Mouse (Mus musculus): Measurements from ENCODE around the gene Parp4.

Gene Parp4

DNA sequence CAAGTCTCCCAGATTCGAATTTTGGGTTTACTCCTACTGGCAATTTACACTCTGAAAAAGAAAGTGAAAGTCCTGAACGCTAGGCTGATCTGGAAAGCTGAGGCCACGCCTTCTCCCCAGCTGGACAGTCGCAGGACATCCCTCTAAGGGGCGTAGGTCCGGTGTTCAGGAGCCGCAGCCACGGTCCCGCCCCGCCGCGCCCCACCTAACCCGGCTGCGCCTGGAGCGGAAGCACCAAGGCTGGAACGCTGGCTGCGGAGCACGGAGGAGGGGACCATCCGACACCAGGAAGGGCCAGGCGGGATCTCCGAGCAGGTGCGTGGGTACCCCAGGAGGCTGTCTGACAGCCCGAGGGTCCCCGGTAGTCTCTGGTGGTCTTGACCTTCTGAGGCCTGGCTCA, at the start of gene Parp4, which contains the start of gene Cenpj:
Parp4 (plus strand) TSS at position 204 of the 400 bp plus-strand sequence.
Cenpj (minus strand) TSS at position 10 of the 400 bp plus-strand sequence.
- in situ Hi-C loops (cut with MboI) = no loop called here

DNA sequence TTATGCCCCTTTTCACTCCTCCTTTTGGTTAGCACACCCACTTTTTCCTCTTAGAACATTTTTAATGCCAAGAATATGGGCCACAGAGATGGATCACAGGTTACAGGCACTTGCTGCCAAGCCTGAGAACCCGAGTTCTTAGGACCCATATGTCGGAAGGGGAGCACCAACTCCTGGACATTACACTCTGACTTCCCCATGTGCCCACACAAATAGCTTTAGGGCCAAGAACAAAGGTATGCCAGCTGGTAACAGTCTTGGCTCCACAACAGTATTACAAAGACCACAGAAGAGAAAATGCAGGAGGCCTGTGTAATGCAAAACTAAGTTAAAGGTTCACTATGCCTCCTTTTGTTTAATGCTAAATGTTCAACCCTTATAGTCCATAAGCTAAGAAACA, 44.6 kb upstream of the Parp4 start:
- in situ Hi-C loops (cut with MboI) = no loop called here

DNA sequence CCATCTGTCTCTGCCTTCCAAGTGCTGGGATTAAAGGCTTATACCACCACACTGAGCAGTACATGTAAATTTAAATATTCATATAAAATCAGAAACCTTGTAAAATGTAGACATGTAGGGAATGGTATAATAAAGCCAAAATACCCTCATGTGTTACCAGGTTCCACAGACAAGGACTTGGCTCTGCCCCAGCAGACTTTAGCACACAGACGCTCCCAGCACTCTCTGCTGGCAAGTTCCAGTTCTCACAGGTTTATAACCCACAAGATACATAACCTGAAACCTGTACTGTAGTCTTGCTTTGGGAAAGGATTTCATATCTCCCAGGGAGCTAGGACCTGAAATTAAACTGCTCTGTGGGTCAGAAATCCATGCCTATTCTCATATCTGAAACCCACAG, 30.5 kb upstream of the Parp4 start:
- in situ Hi-C loops (cut with MboI) = no loop called here

DNA sequence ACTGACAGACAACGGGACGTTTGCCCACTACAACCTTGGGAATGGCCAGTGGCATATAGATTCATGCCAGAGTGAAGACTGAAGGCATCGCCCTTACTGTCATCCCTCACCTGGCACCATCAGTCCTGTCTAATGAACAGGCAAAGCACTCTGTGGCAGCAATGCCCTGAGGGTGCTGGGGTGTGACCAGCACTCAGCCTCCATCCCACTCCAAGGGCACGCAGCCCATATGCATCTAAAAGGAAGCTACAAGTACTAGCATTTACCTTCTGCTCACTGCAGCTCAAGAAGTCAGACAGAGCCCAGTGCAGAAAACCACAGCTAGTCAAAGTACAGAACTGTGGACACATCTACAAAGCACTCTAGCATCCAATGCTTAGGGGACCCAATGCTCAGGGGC, 29.9 kb upstream of the Parp4 start:
- in situ Hi-C loops (cut with MboI) = no loop called here

DNA sequence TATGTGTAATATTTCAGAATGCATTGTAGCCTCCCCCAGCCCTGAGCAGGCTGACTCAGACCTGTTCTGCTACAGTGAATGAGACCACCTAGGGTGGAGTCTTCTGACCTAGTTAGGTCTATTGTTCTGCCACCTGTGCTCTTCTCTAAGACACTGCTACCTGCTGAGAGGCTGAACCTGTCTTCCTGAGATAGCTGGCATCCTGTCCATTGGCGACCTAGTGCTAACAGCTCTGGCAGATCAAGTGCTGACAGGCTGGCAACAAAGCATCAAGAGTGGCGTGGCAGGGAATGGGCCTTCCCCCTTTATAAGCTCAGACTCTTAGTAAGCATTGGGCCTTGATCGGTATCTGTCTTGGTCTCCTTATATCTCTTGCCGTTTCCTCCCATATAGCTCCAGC, 24.5 kb upstream of the Parp4 start:
- in situ Hi-C loops (cut with MboI) = no loop called here

DNA sequence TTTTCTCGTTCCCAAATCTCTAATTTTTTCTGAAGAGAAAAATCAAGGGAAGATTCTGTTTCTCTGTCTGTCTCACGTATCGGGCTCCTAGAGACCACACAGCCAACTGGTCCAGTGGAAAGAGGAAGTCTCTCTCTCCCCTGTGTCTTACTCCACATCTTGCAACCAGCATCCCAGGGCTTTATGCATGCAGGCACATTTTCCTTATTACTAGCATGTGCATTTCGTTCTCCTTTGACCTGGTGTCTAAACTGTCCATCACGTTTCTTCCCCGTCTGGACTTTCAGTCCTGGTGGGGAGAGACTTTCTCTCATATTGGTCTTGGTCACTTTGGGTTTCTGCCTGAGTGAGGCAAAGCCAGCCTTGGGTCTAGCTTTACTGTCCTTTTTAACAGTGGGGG, 22.5 kb upstream of the Parp4 start:
- in situ Hi-C loops (cut with MboI) = no loop called here

DNA sequence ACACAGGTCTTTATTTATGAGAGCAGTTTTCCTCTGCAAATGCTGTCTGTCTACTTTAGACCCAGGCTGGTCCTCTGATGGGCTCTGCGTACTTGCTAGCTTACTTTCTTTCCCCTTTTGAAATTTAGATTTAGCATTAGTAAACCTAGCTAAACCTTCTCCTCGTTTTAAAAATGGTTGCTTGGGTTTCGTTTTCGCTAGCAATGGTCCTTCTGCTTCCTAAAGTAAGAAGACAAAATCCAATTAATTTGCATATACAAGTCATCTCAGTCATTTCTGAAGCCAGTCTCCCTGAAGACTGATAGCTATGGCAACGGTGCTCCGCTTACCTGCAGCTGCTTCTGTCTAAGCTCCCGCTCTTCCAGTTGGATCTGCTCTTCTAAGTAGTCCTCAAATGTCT, 22.1 kb upstream of the Parp4 start:
- in situ Hi-C loops (cut with MboI) = no loop called here

DNA sequence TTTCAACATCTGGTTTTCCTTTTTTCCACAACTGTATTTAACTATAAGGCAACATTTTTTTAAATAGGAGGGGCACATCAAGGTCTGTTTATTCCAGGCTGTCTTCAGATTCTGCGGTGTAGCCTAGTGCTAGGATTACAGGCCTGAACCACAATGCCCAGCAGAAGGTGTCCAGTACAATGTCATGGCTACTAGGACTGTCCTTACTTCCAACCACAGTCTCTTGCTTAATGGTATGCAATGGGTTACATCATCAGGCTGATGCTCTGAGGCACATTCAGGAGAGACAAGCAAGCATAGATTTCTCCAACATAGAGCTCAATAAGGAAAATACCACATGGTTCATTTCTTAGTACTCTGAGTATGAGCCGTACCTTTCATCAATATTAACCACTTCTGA, 20.7 kb upstream of the Parp4 start:
- in situ Hi-C loops (cut with MboI) = no loop called here

DNA sequence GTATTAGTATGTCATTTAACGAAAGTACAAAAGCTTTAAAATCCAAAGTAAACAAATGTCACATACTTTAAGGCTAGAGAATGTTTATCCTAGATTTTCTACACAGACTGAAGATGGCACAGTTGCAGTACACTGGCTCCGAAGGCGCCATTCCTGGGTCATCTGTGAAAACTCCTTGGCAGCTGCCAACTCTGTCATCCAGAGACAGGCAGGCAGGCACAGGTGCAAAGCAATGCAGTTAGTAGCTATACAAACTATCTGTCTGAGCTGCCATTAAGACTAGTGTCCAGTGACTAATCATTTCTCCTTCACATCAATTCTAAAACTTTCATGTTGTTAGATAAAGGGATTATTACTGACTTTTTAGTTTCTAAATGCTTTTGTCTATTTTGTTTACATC, 16.3 kb upstream of the Parp4 start:
- in situ Hi-C loops (cut with MboI) = no loop called here

DNA sequence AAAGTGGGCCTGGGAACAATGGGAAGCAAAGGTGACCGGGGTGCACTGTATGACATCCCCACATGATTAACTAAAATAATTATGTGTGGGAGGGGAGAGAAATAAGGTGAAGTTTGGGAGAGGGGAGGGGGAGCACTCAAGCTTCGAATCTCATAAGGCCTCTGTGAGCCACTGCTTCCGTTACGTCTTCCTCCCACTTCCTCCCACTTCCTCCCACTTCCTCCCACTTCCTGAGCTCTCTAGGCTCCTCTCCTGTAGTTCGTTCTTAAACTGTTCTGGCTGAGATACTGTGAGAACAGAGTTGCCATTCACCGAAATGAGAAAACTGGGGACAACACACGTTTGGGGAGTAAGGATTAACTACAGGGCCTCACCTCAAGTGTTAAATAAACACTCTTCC, 7.9 kb upstream of the Parp4 start:
- in situ Hi-C loops (cut with MboI) = no loop called here

DNA sequence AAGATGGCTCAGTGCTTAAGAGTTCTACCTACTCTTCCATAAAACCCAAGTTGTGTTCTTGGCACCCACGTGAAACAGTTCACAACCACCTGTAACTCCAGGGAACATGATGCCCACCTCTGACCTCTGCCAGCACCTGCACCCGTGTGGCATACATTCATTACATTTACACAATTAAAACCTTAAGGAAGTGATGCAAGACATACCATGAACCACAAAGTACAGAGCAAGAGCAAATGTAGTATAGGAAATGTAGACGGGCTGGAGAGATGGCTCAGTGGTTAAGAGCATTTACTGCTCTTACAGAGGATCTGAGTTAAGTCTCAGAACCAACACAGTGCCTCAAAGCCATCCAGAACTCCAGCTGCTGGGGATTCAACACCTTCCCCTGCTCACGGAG, 6.4 kb upstream of the Parp4 start:
- in situ Hi-C loops (cut with MboI) = no loop called here

DNA sequence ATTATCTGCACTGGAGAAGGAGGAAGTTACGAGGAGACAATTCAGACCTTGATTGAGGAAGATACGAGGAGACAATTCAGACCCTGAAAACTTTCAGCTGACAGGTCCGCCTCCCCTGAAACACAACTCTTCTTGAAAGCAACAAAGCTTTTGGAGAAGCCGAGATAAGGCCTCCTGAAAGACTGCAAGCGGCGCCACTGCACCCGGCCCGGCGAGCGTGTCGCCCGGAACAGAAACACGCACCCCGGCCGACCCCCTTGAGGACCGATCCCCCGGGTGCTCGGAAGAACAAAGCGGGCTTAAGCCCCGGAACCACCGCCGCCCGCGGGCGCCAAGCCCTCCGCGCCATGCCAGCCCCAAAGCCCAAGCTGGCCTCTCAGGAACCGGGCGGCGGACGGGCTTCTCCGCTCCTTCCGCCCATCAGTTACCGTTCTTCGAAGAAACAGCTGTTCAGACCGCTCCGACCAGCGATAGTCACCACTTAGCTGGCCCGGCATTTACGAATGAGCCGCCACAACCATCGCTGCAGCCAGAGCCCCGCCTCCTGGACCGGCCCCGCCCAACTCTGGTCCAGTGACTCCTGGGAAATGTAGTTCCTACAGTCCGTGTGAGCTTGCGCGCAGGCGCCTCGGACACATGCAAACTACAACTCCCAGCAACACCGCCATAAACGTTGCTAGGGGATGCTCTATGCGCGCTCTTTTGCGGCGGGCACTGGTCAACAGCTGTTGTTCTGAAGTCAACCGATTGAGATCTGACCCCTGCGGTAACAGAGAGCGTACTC, 3.9 kb upstream of the Parp4 start:
- in situ Hi-C loops (cut with MboI) = no loop called here

DNA sequence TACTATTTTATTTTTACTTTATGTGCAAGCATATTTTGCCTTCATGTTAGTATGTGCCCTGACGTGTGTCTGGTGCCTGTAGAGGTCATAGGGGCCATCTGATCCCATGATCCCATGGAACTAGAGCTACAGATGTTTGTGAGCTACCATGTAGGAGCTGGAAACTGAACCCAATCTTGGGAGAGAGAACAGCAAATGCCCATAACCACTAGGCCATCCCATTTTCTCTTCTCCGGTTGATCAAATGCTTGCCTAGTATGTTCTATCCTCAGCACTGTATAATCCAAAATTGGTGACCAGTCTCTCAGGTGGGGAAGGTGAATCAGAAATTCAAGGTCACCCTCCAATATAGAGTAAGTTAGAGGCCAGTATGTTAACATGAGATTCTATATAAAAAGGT, 2.9 kb upstream of the Parp4 start:
- in situ Hi-C loops (cut with MboI) = no loop called here

DNA sequence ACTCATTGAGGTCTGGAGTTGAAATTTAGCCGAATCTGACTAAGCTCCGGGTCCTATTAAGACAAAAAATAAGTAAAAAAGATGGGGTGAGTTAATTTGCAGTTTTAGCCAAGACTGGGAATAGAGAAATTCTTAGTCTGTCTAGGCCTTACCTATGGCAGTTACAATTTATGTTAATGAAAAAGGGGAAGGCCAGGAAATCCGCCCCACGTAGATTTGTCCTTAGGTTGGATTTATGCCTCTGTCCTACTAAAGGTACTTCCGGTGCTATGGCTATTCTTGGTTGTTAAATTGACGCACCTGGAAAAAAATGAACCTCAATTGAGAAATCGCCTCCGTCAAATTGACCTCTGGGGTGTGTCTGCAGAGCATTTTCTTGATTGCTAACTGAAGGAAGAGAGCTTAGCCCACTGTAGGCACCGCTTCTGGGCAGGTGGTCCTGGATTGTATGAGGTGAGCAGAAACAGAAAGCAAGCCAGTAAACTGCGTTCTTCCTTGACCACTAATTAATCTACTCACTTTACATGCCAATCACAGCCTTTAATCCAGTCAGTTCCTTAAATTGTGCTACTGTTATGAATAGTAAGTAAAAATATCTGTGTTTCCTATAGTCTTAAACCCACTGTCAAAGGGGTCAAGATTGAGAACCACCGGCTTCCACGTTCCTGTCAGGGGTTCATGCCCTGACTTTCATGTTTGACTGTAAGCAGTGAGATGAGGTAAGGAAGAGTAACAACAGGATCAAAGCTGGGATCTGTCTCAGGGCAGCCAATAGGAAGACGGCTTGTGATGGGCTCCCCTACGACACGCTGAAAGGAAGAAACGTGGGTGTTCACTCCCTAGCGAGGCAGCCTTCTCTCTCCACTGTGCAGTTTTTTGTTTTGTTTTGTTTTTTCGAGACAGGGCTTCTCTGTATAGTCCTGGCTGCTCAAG, 816 bp downstream of the Parp4 start:
- in situ Hi-C loops (cut with MboI) = no loop called here

DNA sequence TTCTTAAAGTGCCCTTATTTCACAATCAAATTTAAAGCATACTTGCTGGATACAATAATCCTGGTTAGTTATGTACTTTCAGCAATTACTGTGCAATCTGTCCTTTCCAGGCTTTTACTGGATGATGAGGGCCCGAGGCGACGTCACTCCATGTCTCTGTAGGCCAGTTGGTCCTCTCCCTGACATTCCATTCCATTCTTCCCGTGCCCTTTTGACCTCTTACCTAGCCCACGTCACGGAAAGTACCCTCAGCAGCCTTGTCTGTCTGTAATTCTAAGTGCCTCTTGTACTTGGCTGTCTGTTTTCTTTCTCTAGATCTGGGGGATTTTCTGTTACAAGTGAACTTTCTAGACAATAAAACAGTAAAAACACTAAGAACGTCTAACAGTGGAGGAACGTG, 3.6 kb downstream of the Parp4 start:
- in situ Hi-C loops (cut with MboI) = no loop called here

DNA sequence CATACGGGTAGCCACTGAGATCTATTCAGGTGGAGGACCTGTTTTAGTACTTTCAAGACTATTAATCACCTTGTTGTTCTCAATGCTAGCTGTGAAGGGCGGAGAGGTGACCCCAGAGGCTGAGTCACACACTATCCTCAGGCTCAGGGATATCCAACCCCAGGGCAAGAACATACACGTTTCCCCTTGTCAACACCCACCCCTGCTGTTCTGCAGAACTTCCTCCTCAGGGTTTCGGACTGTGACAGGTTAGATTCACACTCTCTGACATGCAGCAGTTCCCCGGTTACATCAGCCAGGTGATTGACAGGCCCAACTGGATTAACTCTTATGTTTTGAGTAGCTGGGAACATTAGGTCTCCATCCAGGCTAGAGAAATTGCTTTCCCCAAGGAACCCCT, 5.7 kb downstream of the Parp4 start:
- in situ Hi-C loops (cut with MboI) = no loop called here

DNA sequence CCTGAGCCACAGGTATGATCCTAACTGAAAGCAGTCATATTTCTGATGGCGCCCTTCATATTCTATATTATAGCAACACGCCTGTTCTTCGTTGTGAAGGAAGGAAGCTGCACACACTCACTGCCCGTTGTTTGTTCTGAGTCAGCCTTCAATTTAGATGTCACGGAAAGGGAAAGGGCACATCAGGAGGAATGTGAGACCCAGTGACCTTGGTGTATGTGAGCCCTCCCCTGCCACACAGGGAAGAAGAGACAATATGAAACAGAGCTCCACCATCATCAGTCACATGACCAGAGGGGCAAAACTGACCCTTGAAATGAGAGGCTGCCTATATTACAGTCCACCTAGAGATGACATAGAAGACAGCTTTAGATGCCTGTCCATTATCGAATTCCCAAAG, 6.9 kb downstream of the Parp4 start:
- in situ Hi-C loops (cut with MboI) = no loop called here

DNA sequence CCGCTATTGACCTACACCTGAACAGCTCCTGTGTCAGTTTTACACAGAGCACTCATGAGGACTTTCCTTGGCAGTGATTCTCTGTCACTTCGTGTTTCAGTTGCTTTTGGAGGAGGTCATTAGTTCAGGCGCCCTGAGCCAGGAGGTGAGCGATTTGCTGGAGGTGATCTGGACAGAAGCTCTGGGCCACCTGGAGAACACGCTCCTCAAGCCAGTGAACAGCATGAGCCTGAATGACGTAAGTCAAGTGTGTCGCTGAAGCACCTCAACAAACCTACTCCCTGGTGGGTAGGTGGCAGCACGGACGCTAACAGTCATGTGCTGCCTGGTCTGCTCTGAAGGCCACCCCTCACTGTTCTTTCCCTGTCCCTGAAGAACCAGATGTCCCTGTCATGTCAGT, 16.8 kb downstream of the Parp4 start:
- in situ Hi-C loops (cut with MboI) = no loop called here

DNA sequence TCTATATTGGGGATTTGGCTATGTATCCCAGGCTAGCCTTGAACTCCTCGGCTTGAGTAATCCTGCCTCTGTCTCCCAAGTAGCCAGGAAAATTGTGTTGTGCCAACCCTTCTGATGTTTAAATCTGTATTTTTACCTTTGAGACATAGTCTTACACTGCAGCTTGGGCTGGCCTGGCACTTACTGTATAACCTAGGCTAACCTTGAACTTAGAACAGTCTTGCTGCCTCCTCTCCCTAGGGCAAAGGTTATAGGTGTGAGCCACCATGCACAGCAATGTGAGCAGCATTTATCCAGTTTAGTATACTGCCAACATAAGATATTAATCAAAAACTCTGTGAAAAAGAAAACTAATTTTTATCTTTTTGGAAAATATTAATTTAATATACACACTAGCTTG, 19.4 kb downstream of the Parp4 start:
- in situ Hi-C loops (cut with MboI) = no loop called here

DNA sequence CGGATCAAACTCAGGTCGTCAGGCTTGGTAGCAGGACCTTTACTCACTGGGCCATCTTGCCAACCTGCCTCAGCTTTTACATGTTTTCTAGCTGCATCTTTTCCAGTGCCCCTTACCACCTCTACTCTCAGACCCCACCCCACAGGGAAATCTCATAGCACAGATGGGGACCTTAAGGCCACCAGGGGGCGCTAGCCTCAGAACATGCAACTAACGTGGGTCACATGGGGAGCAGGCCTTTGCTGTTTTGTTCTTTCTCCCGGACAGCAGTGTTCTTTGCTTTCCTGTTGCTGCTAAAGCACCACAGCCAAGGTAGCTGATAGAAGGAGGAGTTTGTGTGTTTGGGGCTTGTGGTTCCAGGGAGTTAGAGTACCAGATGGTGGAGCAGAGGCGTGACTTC, 23.3 kb downstream of the Parp4 start:
- in situ Hi-C loops (cut with MboI) = no loop called here

DNA sequence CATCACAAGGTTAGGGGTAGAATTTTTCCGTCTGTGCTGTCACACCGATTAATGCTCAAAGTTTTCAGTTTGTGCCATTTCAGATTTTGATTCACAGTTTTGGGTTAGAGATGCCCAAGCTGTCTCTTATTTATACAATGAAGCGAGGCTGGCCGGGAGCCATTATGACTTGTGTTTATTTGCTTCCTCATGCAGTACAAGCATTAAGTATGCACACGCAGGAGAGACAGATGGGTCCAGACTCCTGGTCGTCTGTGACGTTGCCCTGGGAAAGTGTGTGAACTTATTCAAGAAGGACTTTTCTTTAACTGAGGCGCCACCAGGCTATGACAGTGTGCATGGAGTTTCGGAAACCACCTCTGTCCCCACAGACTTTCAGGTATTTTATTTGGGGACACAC, 26.6 kb downstream of the Parp4 start:
- in situ Hi-C loops (cut with MboI) = no loop called here

DNA sequence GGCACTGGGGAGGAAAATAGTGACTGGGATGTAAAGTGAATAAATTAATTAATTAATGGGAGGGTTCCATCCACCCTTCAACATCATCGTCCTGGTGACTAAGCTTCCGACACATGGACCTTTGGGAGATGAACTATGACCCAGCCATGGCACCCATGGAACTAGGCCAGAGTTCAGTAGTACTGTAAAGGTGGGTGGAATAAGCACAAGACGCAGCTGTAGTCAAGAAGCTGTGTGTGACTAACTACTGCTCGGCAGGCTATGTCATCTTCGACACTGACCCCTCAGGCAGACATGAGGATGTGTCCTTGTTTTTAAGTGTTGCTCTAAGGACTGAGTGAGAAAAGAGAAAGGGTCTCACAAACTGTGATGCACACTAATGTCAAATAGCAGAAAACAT, 29.0 kb downstream of the Parp4 start:
- in situ Hi-C loops (cut with MboI) = no loop called here

DNA sequence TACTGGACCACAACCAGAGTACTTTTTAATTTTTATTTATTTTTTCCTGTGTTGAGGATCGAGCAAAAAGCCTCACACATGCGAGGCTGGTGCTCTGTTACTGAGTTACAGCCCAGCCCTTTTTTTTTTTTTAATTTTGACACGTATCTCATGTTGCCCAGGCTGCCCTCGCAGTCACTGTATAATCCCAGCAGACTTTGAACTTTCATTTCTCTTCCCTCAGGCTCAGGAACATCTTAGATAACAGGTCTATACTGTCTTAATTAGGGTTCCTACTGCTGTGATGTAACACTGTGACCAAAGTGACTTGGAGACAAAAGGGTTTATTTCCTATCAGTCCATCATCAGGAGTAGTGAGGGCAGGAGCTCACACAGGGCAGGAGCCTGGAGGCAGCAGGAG, 29.7 kb downstream of the Parp4 start:
- in situ Hi-C loops (cut with MboI) = no loop called here
